Mouse (Mus musculus): ENCODE measurements around the gene Rab3il1. TPM values are rescaled to one million over a fixed set of nuclear protein-coding genes. Genes with fewer than 3 reads are reported as not detected.

The Rab3il1 gene
- polyA plus RNA-seq, 1 experiment from 2014 or later = 22.1 TPM

- peaks cover 12% of the 10 kb centered on the region for H3K4me1 ChIP-seq (ENCODE audit: control insufficient read depth, insufficient read depth, low read depth, low read length)
- H3K27me3 ChIP-seq (replicated peaks; ENCODE audit: control insufficient read depth, insufficient read depth, low read length) = 0 out of 2 replicates have a peak, but pooled peaks cover 2% of the 10 kb centered on the region
- H3K9me3 ChIP-seq (ENCODE audit: control insufficient read depth, low read length) = no peaks in the 10 kb centered on the region
- no peaks in the 10 kb centered on the region for H3K36me3 ChIP-seq (ENCODE audit: control insufficient read depth, insufficient read depth, low read length)
- peak within 1 kb of the TSS; percentile 70 for H3K27ac ChIP-seq (ENCODE audit: low read depth, low read length)
- H3K9ac ChIP-seq (ENCODE audit: low read depth, low read length) = peak within 1 kb of the TSS; percentile 89
- H3K4me3 ChIP-seq (ENCODE audit: low read length) = peak within 1 kb of the TSS; percentile 75
- ATAC-seq = peak; percentile 92
- peak within 1 kb of the TSS; percentile 90 for H3K4me2 ChIP-seq (ENCODE audit: low read length)
- WGBS = under 1% methylated on average over 48 of the region's 69 CpGs
Measured at GRCm38 (mm10) chr19:10041388-10042148, 40.1 kb downstream of the Rab3il1 start, which contains the start of gene Fads3. Fads3 (plus strand) TSS chr19:10041569.

GRCm38 (mm10) chr19:10042232-10042631, 40.8 kb downstream of the Rab3il1 start:
- H3K4me2 ChIP-seq (ENCODE audit: low read length) = peak overlapping the region; percentile 90
- H3K9ac ChIP-seq (ENCODE audit: low read depth, low read length) = peak overlapping the region; percentile 89
- 0 out of 2 replicates have a peak, but pooled peaks cover 2% of the 10 kb centered on the region for H3K27me3 ChIP-seq (replicated peaks; ENCODE audit: control insufficient read depth, insufficient read depth, low read length)
- H3K4me3 ChIP-seq (ENCODE audit: low read length) = peak overlapping the region; percentile 75
- WGBS = 59% methylated on average over 6 of the region's 6 CpGs
- no peaks in the 10 kb centered on the region for H3K36me3 ChIP-seq (ENCODE audit: control insufficient read depth, insufficient read depth, low read length)
- H3K9me3 ChIP-seq (ENCODE audit: control insufficient read depth, low read length) = no peaks in the 10 kb centered on the region
- H3K27ac ChIP-seq (ENCODE audit: low read depth, low read length) = no peak overlapping the region
- peak; percentile 19 for ATAC-seq
- H3K4me1 ChIP-seq (ENCODE audit: control insufficient read depth, insufficient read depth, low read depth, low read length) = peaks cover 12% of the 10 kb centered on the region

- peaks cover 12% of the 10 kb centered on the region for H3K4me1 ChIP-seq (ENCODE audit: control insufficient read depth, insufficient read depth, low read depth, low read length)
- H3K9ac ChIP-seq (ENCODE audit: low read depth, low read length) = no peak overlapping the region; the same call in 1 of the 2 replicates
- no peak for ATAC-seq
- H3K4me2 ChIP-seq (ENCODE audit: low read length) = peak overlapping the region; percentile 90
- H3K27me3 ChIP-seq (replicated peaks; ENCODE audit: control insufficient read depth, insufficient read depth, low read length) = 0 out of 2 replicates have a peak, but pooled peaks cover 2% of the 10 kb centered on the region
- no peaks in the 10 kb centered on the region for H3K9me3 ChIP-seq (ENCODE audit: control insufficient read depth, low read length)
- 71% methylated on average over 4 of the region's 4 CpGs for WGBS
- H3K36me3 ChIP-seq (ENCODE audit: control insufficient read depth, insufficient read depth, low read length) = no peaks in the 10 kb centered on the region
- H3K27ac ChIP-seq (ENCODE audit: low read depth, low read length) = no peak overlapping the region
- peak overlapping the region; percentile 75 for H3K4me3 ChIP-seq (ENCODE audit: low read length)
Measured at GRCm38 (mm10) chr19:10042816-10043215, 41.3 kb downstream of the Rab3il1 start.

- peak overlapping the region; percentile 90 for H3K4me2 ChIP-seq (ENCODE audit: low read length)
- H3K4me1 ChIP-seq (ENCODE audit: control insufficient read depth, insufficient read depth, low read depth, low read length) = peaks cover 12% of the 10 kb centered on the region
- ATAC-seq = no peak
- no peak overlapping the region for H3K4me3 ChIP-seq (ENCODE audit: low read length)
- no peaks in the 10 kb centered on the region for H3K9me3 ChIP-seq (ENCODE audit: control insufficient read depth, low read length)
- no peak overlapping the region for H3K27ac ChIP-seq (ENCODE audit: low read depth, low read length)
- H3K27me3 ChIP-seq (replicated peaks; ENCODE audit: control insufficient read depth, insufficient read depth, low read length) = 0 out of 2 replicates have a peak, but pooled peaks cover 2% of the 10 kb centered on the region
- H3K36me3 ChIP-seq (ENCODE audit: control insufficient read depth, insufficient read depth, low read length) = no peaks in the 10 kb centered on the region
- no peak overlapping the region for H3K9ac ChIP-seq (ENCODE audit: low read depth, low read length)
Measured at GRCm38 (mm10) chr19:10043643-10044042, 42.2 kb downstream of the Rab3il1 start.

GRCm38 (mm10) chr19:10045707-10046106, 44.2 kb downstream of the Rab3il1 start:
- H3K4me1 ChIP-seq (ENCODE audit: control insufficient read depth, insufficient read depth, low read depth, low read length) = peaks cover 12% of the 10 kb centered on the region
- WGBS = 88% methylated on average over 2 of the region's 2 CpGs

GRCm38 (mm10) chr19:10046346-10046745, 44.9 kb downstream of the Rab3il1 start:
- Histone ChIP-seq H3K27ac (ENCODE audit: low read depth, low read length) (no peak overlapping the region), H3K9ac (ENCODE audit: low read depth, low read length) (no peak overlapping the region), H3K9me3 (ENCODE audit: control insufficient read depth, low read length) (no peaks in the 10 kb centered on the region), H3K36me3 (ENCODE audit: control insufficient read depth, insufficient read depth, low read length) (no peaks in the 10 kb centered on the region), H3K4me3 (ENCODE audit: low read length) (no peak overlapping the region), H3K4me1 (ENCODE audit: control insufficient read depth, insufficient read depth, low read depth, low read length) (peaks cover 10% of the 10 kb centered on the region), H3K27me3 (replicated peaks; ENCODE audit: control insufficient read depth, insufficient read depth, low read length) (no peaks in the 10 kb centered on the region), H3K4me2 (ENCODE audit: low read length) (no peak overlapping the region)
- no peak for ATAC-seq
- 68% methylated on average over 4 of the region's 4 CpGs for WGBS

More at GRCm38 (mm10) chr19:10045707-10046106, 44.2 kb downstream of the Rab3il1 start:
- H3K9ac ChIP-seq (ENCODE audit: low read depth, low read length) = no peak overlapping the region
- H3K36me3 ChIP-seq (ENCODE audit: control insufficient read depth, insufficient read depth, low read length) = no peaks in the 10 kb centered on the region
- ATAC-seq = no peak
- no peaks in the 10 kb centered on the region for H3K27me3 ChIP-seq (replicated peaks; ENCODE audit: control insufficient read depth, insufficient read depth, low read length)
- H3K4me3 ChIP-seq (ENCODE audit: low read length) = no peak overlapping the region
- H3K9me3 ChIP-seq (ENCODE audit: control insufficient read depth, low read length) = no peaks in the 10 kb centered on the region
- no peak overlapping the region for H3K4me2 ChIP-seq (ENCODE audit: low read length)
- no peak overlapping the region for H3K27ac ChIP-seq (ENCODE audit: low read depth, low read length)

GRCm38 (mm10) chr19:10046983-10047382, 45.5 kb downstream of the Rab3il1 start:
- Histone ChIP-seq H3K27me3 (replicated peaks; ENCODE audit: control insufficient read depth, insufficient read depth, low read length) (no peaks in the 10 kb centered on the region), H3K27ac (ENCODE audit: low read depth, low read length) (no peak overlapping the region), H3K36me3 (ENCODE audit: control insufficient read depth, insufficient read depth, low read length) (no peaks in the 10 kb centered on the region), H3K9me3 (ENCODE audit: control insufficient read depth, low read length) (no peaks in the 10 kb centered on the region), H3K4me1 (ENCODE audit: control insufficient read depth, insufficient read depth, low read depth, low read length) (peaks cover 10% of the 10 kb centered on the region), H3K4me3 (ENCODE audit: low read length) (no peak overlapping the region), H3K4me2 (ENCODE audit: low read length) (no peak overlapping the region), H3K9ac (ENCODE audit: low read depth, low read length) (no peak overlapping the region)
- no peak for ATAC-seq
- 62% methylated on average over 3 of the region's 3 CpGs for WGBS

- Histone ChIP-seq H3K9me3 (ENCODE audit: control insufficient read depth, low read length) (no peaks in the 10 kb centered on the region), H3K4me3 (ENCODE audit: low read length) (no peak overlapping the region), H3K36me3 (ENCODE audit: control insufficient read depth, insufficient read depth, low read length) (peaks cover 11% of the 10 kb centered on the region), H3K4me1 (ENCODE audit: control insufficient read depth, insufficient read depth, low read depth, low read length) (no peaks in the 10 kb centered on the region), H3K9ac (ENCODE audit: low read depth, low read length) (no peak overlapping the region), H3K27ac (ENCODE audit: low read depth, low read length) (no peak overlapping the region), H3K4me2 (ENCODE audit: low read length) (no peak overlapping the region), H3K27me3 (replicated peaks; ENCODE audit: control insufficient read depth, insufficient read depth, low read length) (no peaks in the 10 kb centered on the region)
- ATAC-seq = no peak
Measured at GRCm38 (mm10) chr19:10049533-10049932, 48.1 kb downstream of the Rab3il1 start.

GRCm38 (mm10) chr19:10050438-10050837, 49.0 kb downstream of the Rab3il1 start:
- H3K9ac ChIP-seq (ENCODE audit: low read depth, low read length) = no peak overlapping the region
- H3K4me3 ChIP-seq (ENCODE audit: low read length) = no peak overlapping the region
- peaks cover 18% of the 10 kb centered on the region for H3K36me3 ChIP-seq (ENCODE audit: control insufficient read depth, insufficient read depth, low read length)
- H3K9me3 ChIP-seq (ENCODE audit: control insufficient read depth, low read length) = no peaks in the 10 kb centered on the region
- no peaks in the 10 kb centered on the region for H3K27me3 ChIP-seq (replicated peaks; ENCODE audit: control insufficient read depth, insufficient read depth, low read length)
- ATAC-seq = no peak
- H3K27ac ChIP-seq (ENCODE audit: low read depth, low read length) = no peak overlapping the region
- no peak overlapping the region for H3K4me2 ChIP-seq (ENCODE audit: low read length)
- 83% methylated on average over 2 of the region's 2 CpGs for WGBS
- no peaks in the 10 kb centered on the region for H3K4me1 ChIP-seq (ENCODE audit: control insufficient read depth, insufficient read depth, low read depth, low read length)

All from hindbrain, embryonic 16.5 days (tissue).